Mouse (Mus musculus) stomach, postnatal 0 days (tissue): ENCODE measurements at regions not wholly inside any gene's neighbourhood (a gene's known extent, or its start where the extent isn't known, plus 50 kb on each side); places are given as distances from the start of the nearest gene placed in this dataset.

Experiments used
- CTCF ChIP-seq: IDR thresholded peaks from 2 replicates; pipeline ENCODE4 v1.5.1; 2016; ENCODE audit warnings: antibody characterized with exemption, low read depth, mild to moderate bottlenecking, moderate library complexity
- EP300 ChIP-seq: optimal IDR thresholded peaks from 2 replicates; pipeline ENCODE3; 2016; ENCODE audit warnings: antibody characterized with exemption

GRCm38 (mm10) chr17:27329183-27329582 lies 124.9 kb upstream of the Lemd2 start:
- TF ChIP-seq CTCF = no peak
- no peak for TF ChIP-seq EP300
